ENCODE assay signal across 19 mouse cellular contexts in genomic region chr3:56956978-56957377, GRCm38 (mm10).
"Had no signal": no experiment of that assay in that cellular context is flagged by ENCODE, and none has a peak within 500 bp of the region (broad histone marks: within the 10 kb centered on the region; RNA-seq: fewer than 3 reads in every experiment).

No protein-coding gene starts in this region.

- H3K9ac ChIP-seq: lung, embryonic 14.5 days; midbrain, embryonic 12.5 days; neural tube, embryonic 12.5 days; neural tube, embryonic 15.5 days had no signal

- H3K4me2 ChIP-seq: lung, embryonic 14.5 days; midbrain, embryonic 12.5 days; neural tube, embryonic 12.5 days; neural tube, embryonic 15.5 days had no signal

- ATAC-seq: midbrain, embryonic 16.5 days had no signal

- H3K27me3 ChIP-seq: midbrain, embryonic 12.5 days; neural tube, embryonic 12.5 days; neural tube, embryonic 15.5 days had no signal

- DNase-seq: lung, adult 18-20 months; lung, embryonic 14.5 days; lung, postnatal 10 days; lung, postnatal 4 days; midbrain, embryonic 14.5 days; retina, postnatal 1 day; right cerebral cortex, adult 18-20 months; right cerebral cortex, postnatal 25 days; right cerebral cortex, postnatal 4 days; spleen, adult 18-20 months; thymus, adult 18-20 months; thymus, postnatal 14 days; thymus, postnatal 36 days had no signal

- H3K36me3 ChIP-seq: midbrain, embryonic 10.5 days; midbrain, embryonic 12.5 days; neural tube, embryonic 12.5 days; neural tube, embryonic 15.5 days had no signal

- H3K9me3 ChIP-seq: midbrain, embryonic 10.5 days; midbrain, embryonic 12.5 days; neural tube, embryonic 12.5 days; neural tube, embryonic 15.5 days had no signal

- H3K27ac ChIP-seq: midbrain, embryonic 10.5 days; midbrain, embryonic 12.5 days; neural tube, embryonic 12.5 days; neural tube, embryonic 15.5 days had no signal

- H3K4me3 ChIP-seq: midbrain, embryonic 10.5 days; midbrain, embryonic 12.5 days; myocyte; neural tube, embryonic 12.5 days; neural tube, embryonic 15.5 days had no signal
